Comparison of ENCODE assay signal across 16 mouse cellular contexts in the genomic region with DNA sequence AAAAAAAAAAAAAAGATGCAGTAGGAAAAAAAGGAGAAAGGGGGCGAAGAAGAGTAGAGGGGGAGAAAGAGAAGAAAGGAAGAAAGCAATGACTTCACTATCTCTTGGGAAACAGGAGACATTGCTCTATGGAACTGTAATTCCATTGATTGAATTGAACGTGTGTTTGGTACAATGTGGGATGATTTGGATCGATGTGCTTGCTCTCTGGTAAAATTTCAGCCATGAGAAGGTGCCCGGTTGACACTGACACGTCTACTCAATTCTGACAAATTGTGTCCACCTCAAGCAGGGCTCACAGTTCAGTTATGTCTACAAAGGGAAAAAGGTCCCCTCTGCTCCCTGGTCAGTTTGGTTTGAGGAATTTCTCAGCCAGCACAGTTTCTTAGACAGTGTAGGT.
"Had no signal": no experiment of that assay in that cellular context is flagged by ENCODE, and none has a peak within 500 bp of the region (broad histone marks: within the 10 kb centered on the region; RNA-seq: fewer than 3 reads in every experiment).

No protein-coding gene starts in this region.

- H3K4me1 ChIP-seq: neural tube, embryonic 15.5 days; stomach, embryonic 15.5 days had no signal

- DNase-seq: retina, postnatal 1 day; right cerebral cortex, adult 18-20 months; right cerebral cortex, postnatal 14 days; right cerebral cortex, postnatal 25 days; right cerebral cortex, postnatal 4 days; spleen, adult 18-20 months; thymus, adult 18-20 months; thymus, adult 2 months; thymus, postnatal 14 days; thymus, postnatal 25 days; thymus, postnatal 36 days; thymus, postnatal 4 days had no signal

- H3K27ac ChIP-seq: neural tube, embryonic 13.5 days; neural tube, embryonic 15.5 days; stomach, embryonic 15.5 days; stomach, postnatal 0 days had no signal

- H3K36me3 ChIP-seq: neural tube, embryonic 13.5 days; neural tube, embryonic 15.5 days; stomach, embryonic 15.5 days had no signal

- H3K27me3 ChIP-seq: neural tube, embryonic 13.5 days; neural tube, embryonic 15.5 days; stomach, embryonic 15.5 days had no signal

- H3K4me3 ChIP-seq: neural tube, embryonic 13.5 days; neural tube, embryonic 15.5 days; stomach, embryonic 15.5 days had no signal

- H3K9ac ChIP-seq: neural tube, embryonic 13.5 days; neural tube, embryonic 15.5 days; stomach, embryonic 15.5 days had no signal

- H3K9me3 ChIP-seq: neural tube, embryonic 13.5 days; neural tube, embryonic 15.5 days; stomach, embryonic 15.5 days had no signal

- H3K4me2 ChIP-seq: neural tube, embryonic 13.5 days; neural tube, embryonic 15.5 days; stomach, embryonic 15.5 days had no signal
